27 mouse cellular contexts compared by ENCODE assay signal in genomic region chr13:31436434-31436833, GRCm38 (mm10).
DNase-seq lines count a peak whose midpoint lies in the region; ATAC-seq lines count a peak whose summit lies in the region.
"Had no signal": no experiment of that assay in that cellular context is flagged by ENCODE, and none has a peak within 500 bp of the region (broad histone marks: within the 10 kb centered on the region; RNA-seq: fewer than 3 reads in every experiment).

No protein-coding gene starts in this region.

- no peaks in the 10 kb centered on the region for H3K36me3 ChIP-seq in kidney, embryonic 16.5 days (ENCODE audit: insufficient read depth, low read length)
- no peaks in the 10 kb centered on the region for H3K36me3 ChIP-seq in intestine, embryonic 16.5 days (ENCODE audit: control insufficient read depth, insufficient read depth, low read length)
- H3K36me3 ChIP-seq: forebrain, embryonic 10.5 days; heart, embryonic 10.5 days; heart, embryonic 13.5 days had no signal

- H3K9ac ChIP-seq in kidney, embryonic 16.5 days (replicated peaks; ENCODE audit: low read length): no peak overlapping the region
- no peak overlapping the region for H3K9ac ChIP-seq in intestine, embryonic 16.5 days (ENCODE audit: low read depth, low read length)
- H3K9ac ChIP-seq: forebrain, embryonic 13.5 days; heart, embryonic 13.5 days; hindbrain, embryonic 14.5 days had no signal

- no peaks in the 10 kb centered on the region for H3K27me3 ChIP-seq in kidney, embryonic 16.5 days (ENCODE audit: insufficient read depth, low read length)
- H3K27me3 ChIP-seq in intestine, embryonic 16.5 days (replicated peaks; ENCODE audit: control insufficient read depth, insufficient read depth, low read length): no peaks in the 10 kb centered on the region
- H3K27me3 ChIP-seq: forebrain, embryonic 13.5 days; heart, embryonic 13.5 days had no signal

- WGBS in kidney, embryonic 16.5 days: 36% methylated on average over 7 of the region's 7 CpGs
- 41% methylated on average over 7 of the region's 7 CpGs for WGBS in intestine, embryonic 16.5 days

- H3K4me3 ChIP-seq in kidney, embryonic 16.5 days (ENCODE audit: low read length): no peak overlapping the region
- no peak overlapping the region for H3K4me3 ChIP-seq in intestine, embryonic 16.5 days (ENCODE audit: low read length)
- H3K4me3 ChIP-seq: forebrain, embryonic 10.5 days; forebrain, embryonic 13.5 days; heart, embryonic 10.5 days; heart, embryonic 13.5 days had no signal

- ATAC-seq in kidney, embryonic 16.5 days (ENCODE audit: low FRiP score, low TSS enrichment): peak; percentile 49; the same call in 1 of the 2 replicates
- ATAC-seq in intestine, embryonic 16.5 days: peak; percentile 82
- ATAC-seq: activated CD4-positive, CD25-positive, alpha-beta regulatory T cell, adult 4 months; forebrain, embryonic 13.5 days; forebrain, embryonic 16.5 days; hindbrain, postnatal 0 days; inflammation-experienced regulatory T-cells, adult 6 months had no signal

- H3K4me2 ChIP-seq in kidney, embryonic 16.5 days (replicated peaks; ENCODE audit: low read depth, low read length): no peak overlapping the region
- H3K4me2 ChIP-seq in intestine, embryonic 16.5 days (ENCODE audit: low read depth, low read length): 0 out of 2 replicates have a peak overlapping the region, but pooled peaks have one; percentile 32
- H3K4me2 ChIP-seq: forebrain, embryonic 13.5 days; heart, embryonic 13.5 days; hindbrain, embryonic 14.5 days had no signal

- peak; percentile 11 to 71 for DNase-seq in adrenal gland, adult (ENCODE audit: inconsistent age in 2 of 2, low spot score in 1 of 2)
- no peak for DNase-seq in adrenal gland, postnatal 4 days (ENCODE audit: low spot score in 2 of 2)
- DNase-seq in adrenal gland, postnatal 14 days: peak; percentile 8
- DNase-seq in adrenal gland, adult 18-20 months (ENCODE audit: low spot score in 2 of 2): no peak
- no peak for DNase-seq in kidney, postnatal 4 days
- no peak for DNase-seq in embryo, embryonic 9.5 days (ENCODE audit: extremely low spot score)
- DNase-seq: cerebellum, adult 11-12 months; cerebellum, adult 8-10 months; cerebellum, postnatal 10 days; cerebellum, postnatal 36 days; embryo, embryonic 11 days; gastrocnemius, postnatal 10 days; heart, adult 18-20 months; heart, postnatal 14 days; heart, postnatal 4 days; kidney, adult 18-20 months had no signal

- H3K27ac ChIP-seq in kidney, embryonic 16.5 days (ENCODE audit: low read length): no peak overlapping the region
- no peak overlapping the region for H3K27ac ChIP-seq in intestine, embryonic 16.5 days (ENCODE audit: low read length)
- H3K27ac ChIP-seq: forebrain, embryonic 10.5 days; forebrain, embryonic 13.5 days; heart, embryonic 10.5 days; heart, embryonic 13.5 days; hindbrain, embryonic 14.5 days; hindbrain, postnatal 0 days had no signal

- no peaks in the 10 kb centered on the region for H3K9me3 ChIP-seq in kidney, embryonic 16.5 days (ENCODE audit: low read length)
- H3K9me3 ChIP-seq in intestine, embryonic 16.5 days (ENCODE audit: control insufficient read depth, low read length): no peaks in the 10 kb centered on the region
- H3K9me3 ChIP-seq: forebrain, embryonic 10.5 days; forebrain, embryonic 13.5 days; heart, embryonic 10.5 days; heart, embryonic 13.5 days had no signal

- H3K4me1 ChIP-seq in kidney, embryonic 16.5 days (ENCODE audit: insufficient read depth, low read length): no peaks in the 10 kb centered on the region
- H3K4me1 ChIP-seq in intestine, embryonic 16.5 days (ENCODE audit: control insufficient read depth, insufficient read depth, low read length): 0 out of 2 replicates have a peak, but pooled peaks cover 7% of the 10 kb centered on the region
- H3K4me1 ChIP-seq: forebrain, embryonic 10.5 days; forebrain, embryonic 13.5 days; heart, embryonic 10.5 days; heart, embryonic 13.5 days had no signal

Comparison
In these comparisons a context has a peak if more than half of its experiments do, and no peak if none do; other contexts are left out.
1. DNase-seq: peak in adrenal gland, adult (2 of 2) and adrenal gland, postnatal 14 days (single experiment); none in adrenal gland, postnatal 4 days (0 of 2), adrenal gland, adult 18-20 months (0 of 2), kidney, postnatal 4 days (0 of 2) and embryo, embryonic 9.5 days (single experiment).